Mouse (Mus musculus): ENCODE data around the gene Cyth4.

Gene Cyth4

GRCm38 (mm10) chr15:78616973-78617372, 20.1 kb downstream of the Cyth4 start:
- no peak for DNase-seq (ENCODE audit: low spot score)

- DNase-seq (ENCODE audit: low spot score): peak; percentile 71
These were observed 26.6 kb downstream of the Cyth4 start for GRCm38 (mm10) chr15:78623426-78623825.

GRCm38 (mm10) chr15:78624431-78624950, 27.6 kb downstream of the Cyth4 start:
- peak; percentile 71 for DNase-seq (ENCODE audit: low spot score)

DNA sequence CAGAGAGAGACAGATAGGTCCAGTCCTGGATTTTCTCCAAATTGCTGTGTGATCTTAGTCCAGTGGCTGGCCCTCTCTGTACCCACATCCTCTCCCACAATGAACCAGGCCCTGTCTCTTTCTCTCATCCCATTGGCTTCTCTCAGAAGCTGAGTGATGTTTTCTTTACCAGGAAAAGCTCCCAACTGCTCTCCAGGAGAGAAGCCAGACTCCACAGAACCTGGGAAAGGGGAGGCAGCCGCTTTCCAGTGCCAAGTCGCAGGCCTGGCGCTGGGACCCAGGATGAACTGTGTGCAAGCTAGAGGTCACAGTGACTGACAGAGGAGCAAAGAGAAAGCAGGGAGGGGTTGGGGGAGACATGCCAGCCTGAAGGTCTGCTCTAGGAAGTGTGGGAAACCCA, 28.1 kb downstream of the Cyth4 start:
- no peak for DNase-seq (ENCODE audit: low spot score)

DNA sequence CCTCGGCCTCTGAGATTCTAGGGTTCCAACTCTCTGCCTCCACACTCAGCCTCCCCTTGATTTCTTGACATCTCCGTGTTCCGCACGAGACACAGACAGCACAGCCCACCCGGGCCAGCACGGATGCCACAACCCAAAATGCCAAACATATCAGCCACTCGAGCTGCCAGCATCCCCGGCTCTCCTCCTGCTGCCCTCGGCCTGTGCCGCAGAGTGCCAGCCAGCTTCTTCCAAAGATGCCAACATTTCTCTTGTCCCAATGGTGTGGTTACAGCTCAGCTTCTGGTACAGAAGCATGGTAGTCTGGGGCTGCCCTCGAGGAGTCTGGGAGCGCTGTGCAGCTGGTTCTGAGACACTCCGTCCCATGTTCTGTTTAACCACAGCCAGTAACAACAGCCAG, 29.4 kb downstream of the Cyth4 start:
- no peak for DNase-seq (ENCODE audit: low spot score)

DNA sequence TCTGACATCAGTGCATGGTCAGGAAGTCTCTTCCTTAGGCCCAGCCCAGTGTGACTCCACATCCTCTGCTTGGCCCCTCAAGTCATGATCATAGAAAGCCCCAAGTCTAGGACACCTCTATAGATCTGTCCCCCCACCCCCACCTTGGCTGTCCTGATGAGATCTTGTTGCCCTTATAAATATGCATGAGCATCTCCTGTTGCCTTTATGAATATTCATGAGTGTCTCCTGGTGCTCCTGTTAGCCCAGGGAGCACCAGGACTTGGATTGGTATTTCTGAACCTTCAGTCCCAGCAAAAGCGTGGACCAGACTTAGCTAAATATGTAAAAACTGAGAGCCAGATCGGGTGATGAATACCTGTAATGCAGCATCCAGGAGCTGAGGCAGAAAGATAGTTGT, 35.5 kb downstream of the Cyth4 start:
- no peak for DNase-seq (ENCODE audit: low spot score)

- DNase-seq (ENCODE audit: low spot score): no peak
These were observed 36.6 kb downstream of the Cyth4 start for GRCm38 (mm10) chr15:78633413-78633812.

- DNase-seq (ENCODE audit: low spot score): no peak
These were observed 37.4 kb downstream of the Cyth4 start for GRCm38 (mm10) chr15:78634095-78634737.

DNA sequence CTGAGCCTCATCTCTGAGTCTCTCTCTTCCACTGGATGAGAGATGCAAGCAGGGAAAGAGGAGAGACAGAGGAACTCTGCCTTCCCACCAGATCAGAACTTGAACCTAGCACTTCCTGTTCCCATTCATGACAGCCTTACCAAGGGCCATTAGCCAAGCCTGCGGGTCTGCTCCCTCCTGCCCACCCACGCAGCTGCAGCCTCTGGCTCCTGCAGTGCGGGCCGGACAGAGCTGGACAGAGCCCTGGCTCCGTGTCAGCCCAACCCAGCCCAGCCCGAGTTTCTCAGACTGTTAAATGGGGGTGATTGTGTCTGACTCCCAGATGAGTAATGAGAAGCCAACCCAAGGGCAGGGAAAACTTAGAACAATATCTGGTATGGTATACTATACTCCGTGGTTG, 38.4 kb downstream of the Cyth4 start:
- peak; percentile 44 for DNase-seq (ENCODE audit: low spot score)

- DNase-seq (ENCODE audit: low spot score): no peak
These were observed 46.8 kb downstream of the Cyth4 start for GRCm38 (mm10) chr15:78643633-78644032.

DNA sequence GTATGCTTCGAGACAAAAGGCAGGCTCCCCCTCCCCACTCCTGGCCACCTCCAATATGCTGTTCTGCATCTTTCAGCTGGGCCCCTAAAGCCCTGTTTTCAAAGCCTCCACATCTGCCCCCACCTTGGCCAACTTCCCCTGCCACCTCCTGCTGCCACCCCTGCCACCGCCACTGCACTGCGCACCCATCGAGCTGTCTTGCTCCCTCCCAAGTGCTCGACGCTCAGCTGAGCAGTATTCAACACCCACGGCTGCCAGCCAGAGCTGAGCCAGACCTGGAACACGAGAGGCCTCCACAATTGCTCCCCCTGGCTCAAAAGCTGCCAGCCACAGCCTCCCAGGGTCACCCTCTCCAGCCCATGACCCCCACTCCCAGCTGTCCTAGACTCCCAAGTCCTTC, 47.8 kb downstream of the Cyth4 start:
- no peak for DNase-seq (ENCODE audit: low spot score)

DNA sequence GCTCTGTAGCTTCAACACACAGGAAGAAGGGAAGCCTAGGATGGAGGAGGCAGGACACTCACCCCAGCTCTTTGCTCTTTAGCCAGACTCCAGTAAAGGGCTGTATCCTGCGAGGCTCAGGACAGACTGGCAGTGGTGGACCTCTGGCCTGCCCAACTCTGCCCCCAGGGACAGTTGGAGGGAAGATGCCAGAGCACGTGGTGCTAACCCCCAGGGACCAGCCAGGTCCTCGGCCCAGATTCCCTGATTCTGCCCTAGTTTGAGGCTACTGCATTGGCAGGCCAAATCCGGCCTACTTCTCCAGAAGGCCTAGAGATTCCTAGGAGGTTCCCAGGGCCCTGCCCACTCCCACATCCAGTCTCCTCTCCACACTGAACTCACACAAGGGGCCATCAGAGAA, 50.9 kb downstream of the Cyth4 start:
- DNase-seq (ENCODE audit: low spot score): no peak

DNA sequence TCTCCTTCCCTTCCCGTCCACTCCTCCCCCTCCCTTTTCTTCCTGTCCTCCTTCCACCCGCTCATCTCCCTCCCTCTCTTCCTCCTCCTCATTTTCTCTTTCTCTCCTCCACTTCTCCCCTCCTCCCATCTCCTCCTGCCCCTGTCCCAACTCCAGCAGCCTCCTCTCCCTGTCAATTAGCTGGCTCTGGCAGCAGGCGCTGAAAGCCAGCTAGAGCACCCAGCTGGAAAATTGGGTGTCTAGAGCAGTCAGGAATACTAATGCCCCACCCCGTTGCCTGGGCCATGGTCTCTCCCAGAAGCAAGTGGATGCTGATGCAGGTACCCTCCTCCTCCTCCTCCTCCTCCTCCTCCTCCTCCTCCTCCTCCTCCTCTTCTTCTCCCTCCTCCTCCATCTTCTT, 54.3 kb downstream of the Cyth4 start:
- no peak for DNase-seq (ENCODE audit: low spot score)

DNA sequence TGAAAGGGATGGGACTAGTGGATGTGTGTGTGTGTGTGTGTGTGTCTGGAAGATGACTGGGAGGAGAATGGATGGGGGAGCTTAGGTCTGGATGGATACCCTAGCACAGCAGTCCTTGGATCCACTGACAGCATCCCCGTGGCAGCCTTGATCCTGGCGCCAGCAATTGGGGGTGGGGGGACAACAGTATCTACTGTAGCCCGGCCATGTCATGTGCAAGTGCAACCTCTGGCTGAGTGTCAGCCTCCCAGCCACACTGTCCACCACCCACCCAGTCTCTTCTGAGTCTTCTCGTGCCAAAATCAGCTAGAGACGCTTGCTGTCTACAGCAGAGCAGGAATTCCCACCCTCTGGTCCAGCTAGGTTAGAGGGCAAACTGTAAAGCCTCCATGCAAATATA, 67.4 kb downstream of the Cyth4 start:
- no peak for DNase-seq (ENCODE audit: low spot score)

DNA sequence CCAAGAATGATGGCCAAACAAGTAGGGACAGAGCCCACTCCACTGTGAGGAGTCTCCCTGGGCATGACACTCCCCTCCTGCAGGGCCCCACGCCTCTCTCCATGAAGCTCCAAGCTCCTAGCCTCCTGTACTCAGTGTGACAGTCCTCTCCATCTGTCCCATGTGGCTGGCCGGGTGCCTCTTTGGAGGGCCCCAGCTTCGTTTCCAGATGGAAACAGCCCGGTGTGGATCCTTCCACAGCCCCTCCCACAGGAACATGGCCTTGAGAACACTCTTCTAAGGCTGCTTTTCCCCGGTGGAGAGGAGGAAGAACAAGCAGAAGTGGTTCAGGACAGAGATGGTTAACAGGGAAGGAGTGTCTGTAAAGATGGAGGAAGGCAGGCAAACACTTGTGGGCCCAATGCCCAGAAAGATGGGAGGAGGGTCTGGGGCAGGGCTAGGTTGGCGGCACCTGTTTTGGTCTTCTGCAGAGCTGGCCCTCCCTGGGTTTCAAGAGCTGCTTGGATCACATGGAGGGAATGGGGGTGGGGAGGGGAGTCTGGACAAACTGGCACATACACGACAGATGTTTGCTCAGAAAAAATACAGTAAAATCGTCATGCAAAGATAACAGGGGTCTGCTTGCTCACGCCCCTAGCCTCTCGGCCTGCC, 72.5 kb downstream of the Cyth4 start:
- no peak for DNase-seq (ENCODE audit: low spot score)

- DNase-seq (ENCODE audit: low spot score): no peak
These were observed 73.5 kb downstream of the Cyth4 start for GRCm38 (mm10) chr15:78670341-78670740.
